Mouse (Mus musculus): ENCODE data around the gene Lrig3. TPM values are rescaled to one million over a fixed set of nuclear protein-coding genes. Genes with fewer than 3 reads are reported as not detected.

The Lrig3 gene
- total RNA-seq, 2 experiments from 2014 or later, result 1.7 to 2.3 TPM

GRCm38 (mm10) chr10:125995701-125996100, 29.7 kb downstream of the Lrig3 start:
- no peak for DNase-seq
- intact Hi-C loops (cut with DNase I), result loop anchor here (2.0 to 10.0 kb wide), 2 partner anchors 211 to 271 kb away; no protein-coding TSS in a partner anchor

- intact Hi-C loops (cut with DNase I), result loop anchor here (10.0 kb wide), 1 partner anchor 272 kb away; no protein-coding TSS in a partner anchor
- no peak for DNase-seq
Observed at GRCm38 (mm10) chr10:125996989-125997388, 31.0 kb downstream of the Lrig3 start.

- intact Hi-C loops (cut with DNase I), result loop anchor here (10.0 kb wide), 1 partner anchor 275 kb away; no protein-coding TSS in a partner anchor
- DNase-seq, result no peak
Observed at GRCm38 (mm10) chr10:125999561-125999960, 33.6 kb downstream of the Lrig3 start.

- no peak for DNase-seq
- intact Hi-C loops (cut with DNase I), result no loop called here
Observed at GRCm38 (mm10) chr10:126000861-126001390, 35.0 kb downstream of the Lrig3 start.

GRCm38 (mm10) chr10:126002081-126002755, 36.2 kb downstream of the Lrig3 start:
- no peak for DNase-seq
- intact Hi-C loops (cut with DNase I), result no loop called here

- intact Hi-C loops (cut with DNase I), result no loop called here
- no peak for DNase-seq
Observed at GRCm38 (mm10) chr10:126002818-126003506, 37.0 kb downstream of the Lrig3 start.

- intact Hi-C loops (cut with DNase I), result no loop called here
- no peak for DNase-seq
Observed at GRCm38 (mm10) chr10:126003857-126004256, 37.9 kb downstream of the Lrig3 start.

- intact Hi-C loops (cut with DNase I), result no loop called here
Observed at GRCm38 (mm10) chr10:126013667-126014066, 47.7 kb downstream of the Lrig3 start.

GRCm38 (mm10) chr10:126014673-126015072, 48.7 kb downstream of the Lrig3 start:
- no peak for DNase-seq
- intact Hi-C loops (cut with DNase I), result no loop called here

More at GRCm38 (mm10) chr10:126013667-126014066, 47.7 kb downstream of the Lrig3 start:
- no peak for DNase-seq

GRCm38 (mm10) chr10:126015644-126016043, 49.7 kb downstream of the Lrig3 start:
- intact Hi-C loops (cut with DNase I), result no loop called here
- no peak for DNase-seq

- intact Hi-C loops (cut with DNase I), result no loop called here
- no peak for DNase-seq
Observed at GRCm38 (mm10) chr10:126019350-126019991, 53.5 kb downstream of the Lrig3 start.

- intact Hi-C loops (cut with DNase I), result no loop called here
- DNase-seq, result no peak
Observed at GRCm38 (mm10) chr10:126028574-126029440, 62.8 kb downstream of the Lrig3 start.

- no peak for DNase-seq
- intact Hi-C loops (cut with DNase I), result no loop called here
Observed at GRCm38 (mm10) chr10:126029441-126030114, 63.6 kb downstream of the Lrig3 start.

- no peak for DNase-seq
- intact Hi-C loops (cut with DNase I), result no loop called here
Observed at GRCm38 (mm10) chr10:126056881-126057280, 90.9 kb downstream of the Lrig3 start.

GRCm38 (mm10) chr10:126062812-126063211, 96.8 kb downstream of the Lrig3 start:
- intact Hi-C loops (cut with DNase I), result no loop called here
- DNase-seq, result no peak

Small RNA genes within 50 kb of the gene (microRNA-seq; reads per million reads assigned to microRNA genes)
- gene Gm22183 (ENCODE audit: borderline number of aligned reads in 2 of 2), result 0 reads per million in 2 experiments
